Mouse (Mus musculus) WW6 (cell line): Measurements from ENCODE around the gene Ovgp1.
A peak's percentile ranks its signal among the peaks of the same experiment; 100 is the strongest.
"Not testable (repeated sequence)": the region's sequence is repeated elsewhere in the genome, so short reads cannot be mapped to it uniquely, and the experiment has no call there.

Source experiments
- DNase-seq: peaks from one replicate; pipeline ENCODE4 v3.0.0-alpha.2; 2013; ENCODE audit warnings: low read depth, low spot score

The Ovgp1 gene

DNA sequence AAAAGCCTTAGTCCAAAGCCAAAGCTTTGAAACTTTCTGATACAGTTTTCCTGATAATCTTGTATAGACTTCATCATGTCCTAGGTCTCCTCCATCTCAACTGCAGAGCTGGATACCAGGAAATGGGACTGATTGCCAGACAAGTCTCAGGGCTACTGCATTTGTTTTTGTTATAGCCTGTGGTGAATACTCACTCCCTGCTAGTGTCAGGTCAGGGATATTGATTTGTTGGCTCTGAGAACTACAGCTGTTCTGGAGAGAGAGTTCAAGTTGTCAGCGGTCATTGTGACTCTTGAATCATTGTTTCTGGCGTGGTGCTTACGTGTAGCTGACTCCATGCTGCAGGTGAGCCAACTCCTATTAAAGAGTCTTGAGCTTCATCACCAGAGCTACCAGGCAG lies at the start of gene Ovgp1:
Gene Ovgp1, plus strand, starts transcription at position 301 of the 400 bp plus-strand sequence.
- no peak for DNase-seq

GRCm38 (mm10) chr3:105924616-105925015 lies 48.9 kb upstream of the Ovgp1 start:
- no peak for DNase-seq

- DNase-seq, result no peak
Observed at GRCm38 (mm10) chr3:105927561-105928194, 45.8 kb upstream of the Ovgp1 start.

DNA sequence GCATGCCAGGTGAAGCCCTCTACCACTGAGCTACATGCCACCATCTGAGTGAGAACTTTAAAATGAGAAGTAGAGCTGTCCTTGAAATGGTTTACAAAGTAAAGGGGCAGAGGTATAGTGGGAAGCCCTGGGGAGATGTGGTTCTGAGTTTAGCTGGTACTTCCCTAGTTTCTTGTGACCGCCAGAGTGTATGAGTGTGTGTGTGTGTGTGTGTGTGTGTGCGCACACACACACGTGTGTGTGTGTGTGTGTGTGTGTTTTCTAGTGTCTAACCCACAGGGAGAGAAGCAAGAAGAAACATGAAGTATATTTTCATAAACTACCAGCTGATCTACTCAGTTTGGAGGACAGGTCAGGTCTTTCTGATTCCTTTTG lies 45.3 kb upstream of the Ovgp1 start:
- no peak for DNase-seq

GRCm38 (mm10) chr3:105928781-105929180 lies 44.7 kb upstream of the Ovgp1 start:
- DNase-seq, result no peak

GRCm38 (mm10) chr3:105929821-105930220 lies 43.7 kb upstream of the Ovgp1 start:
- no peak for DNase-seq

DNA sequence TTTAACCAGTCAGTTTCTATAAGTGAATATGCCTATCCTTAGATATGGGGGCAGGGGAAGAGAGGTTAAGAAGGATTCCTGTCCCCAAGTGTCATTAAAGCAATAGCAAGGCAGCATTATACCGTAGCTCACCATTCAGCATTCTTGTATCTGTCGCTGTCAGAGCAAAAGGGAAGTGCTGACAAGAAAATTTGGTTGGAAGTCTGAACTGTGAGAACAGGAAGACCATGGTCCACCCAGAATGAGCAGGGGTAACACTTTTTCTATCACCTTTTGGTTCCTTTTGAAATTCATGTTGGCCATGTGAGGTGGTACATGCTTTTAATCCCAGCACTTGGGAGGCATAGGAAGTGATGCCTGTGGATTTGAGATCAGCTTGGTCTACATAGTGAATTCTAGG lies 42.4 kb upstream of the Ovgp1 start:
- DNase-seq, result no peak

GRCm38 (mm10) chr3:105932240-105933071 lies 41.1 kb upstream of the Ovgp1 start, which contains the start of gene I830077J02Rik:
TSS of gene I830077J02Rik (minus strand) at chr3:105932664.
- DNase-seq, result no peak

DNA sequence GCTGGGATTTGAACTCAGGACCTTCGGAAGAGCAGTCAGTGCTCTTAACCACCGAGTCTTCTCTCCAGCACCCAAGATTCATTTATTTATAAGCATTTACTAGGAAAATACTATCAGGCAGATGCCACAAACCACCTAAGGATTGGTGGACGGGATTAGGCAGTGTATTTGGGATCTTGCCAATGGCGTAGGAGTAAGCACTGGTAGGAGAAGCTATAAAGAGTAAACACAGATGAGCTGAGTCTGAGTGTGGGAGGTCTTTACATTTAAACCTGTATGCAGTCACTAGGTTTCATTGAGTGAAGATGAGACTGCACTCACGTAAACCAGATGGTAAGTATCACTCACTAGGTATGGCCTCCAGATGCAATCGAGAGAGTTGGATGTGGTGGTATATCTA lies 39.6 kb upstream of the Ovgp1 start:
- DNase-seq, result no peak

- DNase-seq, result no peak
Observed at GRCm38 (mm10) chr3:105935033-105935432, 38.5 kb upstream of the Ovgp1 start.

DNA sequence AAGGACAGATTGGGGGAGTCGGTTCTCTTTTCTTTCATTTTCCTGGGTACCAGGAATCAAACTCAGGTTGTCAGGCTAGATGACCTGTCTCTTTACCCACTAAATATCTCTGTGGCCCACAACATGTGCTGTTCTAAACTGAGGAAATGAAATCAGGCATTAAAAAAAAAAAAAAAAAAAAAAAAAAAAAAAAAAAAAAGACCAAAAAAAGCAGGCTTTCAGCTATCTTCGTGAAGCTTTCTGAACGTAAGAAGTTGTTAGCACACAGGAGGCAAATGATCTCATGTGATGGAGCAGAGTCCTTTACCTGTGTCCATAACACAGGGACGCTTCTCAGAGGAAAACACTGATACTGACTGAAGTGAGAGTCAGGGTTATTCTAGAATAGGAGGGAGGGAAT lies 37.4 kb upstream of the Ovgp1 start:
- no peak for DNase-seq

- no peak for DNase-seq
Observed at GRCm38 (mm10) chr3:105951348-105951747, 22.2 kb upstream of the Ovgp1 start.

DNA sequence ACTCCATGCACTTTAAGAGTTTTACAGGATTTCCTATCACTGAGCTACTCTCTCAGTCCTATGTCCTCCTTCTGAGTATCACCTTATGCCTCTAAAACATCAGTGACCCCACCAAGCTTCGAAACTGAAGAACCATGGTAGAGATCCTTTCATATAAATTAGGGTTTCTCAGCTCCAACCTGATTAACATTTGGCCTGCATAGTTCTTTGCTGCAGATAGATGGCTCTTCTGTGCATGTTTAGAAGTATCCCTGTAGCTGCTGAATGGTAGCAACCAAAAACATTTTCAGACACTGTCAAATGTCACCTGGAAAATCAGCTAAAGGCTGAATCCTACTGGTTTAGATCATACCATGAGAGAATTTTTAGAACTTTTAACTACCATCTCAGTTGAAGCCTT lies 16.3 kb upstream of the Ovgp1 start:
- DNase-seq, result no peak

DNA sequence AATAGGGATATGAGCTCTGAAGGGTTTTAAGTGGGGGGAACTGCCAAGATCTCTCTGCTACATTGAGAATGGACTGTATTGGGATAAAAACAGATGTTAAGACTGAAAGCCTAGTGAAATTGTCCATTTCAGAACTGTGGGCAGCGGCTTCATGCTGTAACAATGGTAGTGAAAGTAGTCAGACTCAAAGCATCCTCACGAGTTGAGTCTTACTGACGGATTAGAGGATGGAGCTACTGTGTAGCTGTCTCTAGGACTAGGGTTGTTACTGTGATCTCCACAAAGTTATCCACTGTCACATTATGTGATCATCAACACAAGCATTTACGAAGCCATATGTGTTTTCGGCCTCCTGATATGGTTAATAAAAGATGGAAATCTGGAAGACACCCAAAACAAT lies 15.3 kb upstream of the Ovgp1 start:
- DNase-seq, result no peak

DNA sequence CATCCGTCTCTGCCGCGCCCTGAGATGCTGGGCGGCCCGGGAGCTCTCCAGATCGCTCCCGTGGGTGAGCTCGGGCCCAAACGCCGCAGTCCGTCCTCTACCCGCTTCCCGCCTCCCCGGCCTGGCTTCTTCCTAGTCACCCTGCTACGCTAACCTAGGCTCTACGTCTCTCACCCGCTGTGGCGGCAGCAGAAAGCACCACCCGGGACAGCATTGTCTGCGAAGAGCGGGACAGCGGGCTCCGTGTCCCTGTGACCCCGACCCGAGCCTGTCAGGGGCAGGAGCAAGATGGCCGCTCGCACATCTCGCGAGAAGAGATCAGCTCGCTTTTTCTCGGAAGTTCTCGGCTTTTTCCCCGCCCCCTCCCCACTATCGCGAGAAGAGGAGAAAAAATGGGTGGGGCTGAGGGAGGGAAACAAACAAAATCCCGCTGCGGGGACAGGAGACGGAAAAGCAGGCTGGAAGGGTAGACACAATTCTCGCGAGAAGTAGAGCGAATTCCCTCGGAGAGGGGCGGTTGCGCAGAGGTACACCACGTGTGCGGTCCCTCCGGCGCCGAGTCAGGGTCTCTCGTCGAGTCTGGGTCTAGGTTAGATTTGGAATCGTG lies 14.4 kb upstream of the Ovgp1 start, which contains the start of gene Wdr77:
Gene Wdr77, plus strand, starts transcription at position 396 of the 607 bp plus-strand sequence.
- peak; percentile 97 for DNase-seq

DNA sequence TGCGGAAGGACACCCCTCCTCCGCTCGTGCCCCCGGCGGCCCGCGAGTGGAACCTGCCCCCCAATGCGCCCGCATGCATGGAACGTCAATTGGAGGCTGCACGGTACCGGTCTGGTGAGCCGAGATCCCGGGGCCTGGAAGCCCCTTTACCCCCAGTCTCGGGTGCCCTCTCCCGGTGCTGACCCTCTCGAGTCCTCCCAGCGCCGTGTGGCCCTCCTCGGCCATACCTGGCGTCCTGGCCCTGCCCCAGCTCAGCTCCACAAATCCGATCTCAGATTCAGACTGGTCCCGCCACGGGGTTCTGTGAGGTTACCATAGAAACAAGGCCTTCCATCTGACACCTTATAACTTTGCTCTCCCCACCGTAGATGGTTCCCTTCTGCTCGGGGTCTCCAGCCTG lies 13.9 kb upstream of the Ovgp1 start:
- DNase-seq, result no peak

DNA sequence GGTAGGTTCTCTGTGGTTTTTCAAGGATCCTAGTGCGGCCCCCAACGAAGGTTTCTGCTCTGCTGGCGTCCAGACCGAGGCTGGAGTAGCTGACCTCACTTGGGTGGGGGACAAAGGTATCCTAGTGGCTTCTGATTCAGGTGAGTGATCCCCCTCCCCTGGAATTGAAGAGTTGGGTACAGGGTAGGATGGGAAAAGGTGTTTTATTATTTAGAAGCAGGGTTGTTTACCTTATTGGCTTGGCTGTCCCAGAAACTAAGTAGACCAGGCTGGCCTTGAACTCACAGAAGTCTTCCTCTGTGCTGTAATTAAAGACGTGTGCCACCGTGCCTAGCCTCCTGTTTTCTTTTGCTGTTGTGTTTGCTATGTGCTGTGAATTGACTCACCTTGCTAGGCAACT lies 13.5 kb upstream of the Ovgp1 start, which contains the start of gene Atp5f1:
Gene Atp5f1, minus strand, starts transcription at position 101 of the 400 bp plus-strand sequence.
- no peak for DNase-seq

DNA sequence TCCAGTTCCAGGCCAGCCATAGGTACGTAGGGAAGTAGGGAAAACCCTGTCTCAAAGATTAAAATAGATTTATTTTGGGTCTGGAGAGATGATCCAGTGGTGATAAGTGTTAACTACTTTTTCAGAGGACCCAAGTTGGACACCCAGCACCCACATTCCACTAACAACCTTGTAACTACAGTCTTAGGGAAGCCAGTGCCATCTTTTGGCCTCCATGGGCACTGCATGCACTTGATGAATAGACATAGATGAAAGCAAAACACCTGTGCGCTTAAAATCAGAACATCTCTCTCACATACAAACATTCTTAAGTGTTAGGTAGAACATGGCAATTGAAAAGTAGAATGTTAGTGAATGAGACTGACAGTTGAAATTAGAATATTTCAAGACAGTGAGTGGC lies 12.8 kb upstream of the Ovgp1 start:
- peak; percentile 29 for DNase-seq

- DNase-seq, result no peak
Observed at GRCm38 (mm10) chr3:105971831-105972446, 1.6 kb upstream of the Ovgp1 start.

DNA sequence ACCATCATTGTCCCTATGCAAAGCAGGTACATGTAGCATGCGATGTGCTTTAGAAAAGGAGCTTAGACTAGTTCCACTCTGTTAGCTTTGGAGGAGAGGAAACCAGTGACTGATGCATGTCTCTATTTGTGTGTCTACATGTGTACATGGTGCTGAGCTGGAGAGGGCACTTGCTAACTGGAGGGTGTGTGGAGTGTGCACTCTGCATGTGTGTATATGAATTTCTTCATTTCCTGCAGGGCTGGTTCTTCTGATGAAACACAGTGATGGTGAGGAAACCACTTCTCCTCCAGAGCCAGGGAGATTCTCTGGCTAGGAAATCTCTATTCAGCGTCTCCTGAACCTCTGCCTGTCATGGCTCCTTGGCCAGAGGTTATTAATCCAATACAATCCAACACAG lies 663 bp downstream of the Ovgp1 start:
- no peak for DNase-seq

GRCm38 (mm10) chr3:105989611-105990010 lies 16.1 kb downstream of the Ovgp1 start:
- DNase-seq, result not testable (repeated sequence)

DNA sequence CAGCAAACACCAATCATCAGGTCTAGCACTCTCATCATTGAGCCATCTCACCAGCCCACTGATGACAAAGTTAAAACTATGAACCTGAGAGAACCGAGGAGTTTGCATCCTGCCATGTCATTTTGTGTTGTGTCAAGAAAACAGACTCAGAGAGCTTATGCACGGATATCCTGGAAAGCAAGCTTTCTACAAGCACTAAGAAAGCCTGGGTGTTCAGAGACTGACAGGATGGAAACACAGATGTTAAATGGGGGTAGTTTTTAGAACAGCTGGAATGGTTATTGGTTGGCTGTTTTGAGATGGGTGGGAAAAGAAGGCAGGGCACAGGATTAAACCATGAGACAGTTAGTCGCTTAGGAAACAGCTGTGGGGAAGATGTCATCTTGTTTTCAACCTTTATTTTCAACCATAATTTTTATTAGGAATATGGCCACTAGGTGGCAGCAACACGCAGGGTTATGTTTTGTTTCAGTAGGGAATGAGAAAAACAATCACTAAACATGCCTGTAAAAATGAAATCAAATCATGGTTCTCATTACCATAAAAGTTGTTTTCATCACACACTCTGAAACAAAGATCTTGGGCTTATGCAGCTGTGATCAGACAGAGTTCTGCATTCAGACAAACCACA lies 18.3 kb downstream of the Ovgp1 start:
- no peak for DNase-seq
